Mouse (Mus musculus) splenic B cell, adult 2 months (primary cell): ENCODE results near the gene Sirt3.

Experiments
- DNase-seq: peaks from one replicate; pipeline ENCODE4 v3.0.0-alpha.2; 2011; ENCODE audit warnings: low read depth, low spot score
- H3K27me3 ChIP-seq: 2 replicates; pipeline ENCODE4 v1.6.1; 2012; ENCODE audit warnings: mild to moderate bottlenecking, low read length, moderate library complexity, mixed read lengths; ENCODE audit not compliant: control insufficient read depth, poor library complexity, insufficient read depth, severe bottlenecking
- H3K36me3 ChIP-seq: 2 replicates; pipeline ENCODE4 v1.6.1; 2012; ENCODE audit warnings: mild to moderate bottlenecking, low read length, moderate library complexity, mixed read lengths; ENCODE audit not compliant: control insufficient read depth, poor library complexity, insufficient read depth, severe bottlenecking

The Sirt3 gene

DNA sequence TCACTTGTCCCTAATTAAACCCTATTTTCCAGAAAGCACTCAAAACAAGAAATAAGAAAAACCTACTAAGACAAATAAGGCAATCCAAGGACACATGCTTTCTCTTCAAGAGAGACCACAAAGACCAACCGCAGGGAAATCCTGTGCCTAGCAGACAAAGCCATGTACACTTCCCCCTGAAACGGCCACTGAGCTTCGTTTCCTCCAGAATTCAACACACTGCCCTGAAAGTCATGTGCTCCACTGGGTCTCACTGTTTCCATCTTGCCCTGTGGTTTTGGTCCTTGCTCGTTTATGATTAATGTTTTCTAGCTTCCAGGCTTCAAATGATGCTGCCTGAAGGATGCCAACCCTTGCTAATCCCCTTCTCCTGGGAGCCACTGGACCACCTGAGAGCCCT is 7.9 kb downstream of the Sirt3 start:
- H3K27me3 ChIP-seq, result no peaks in the 10 kb centered on the region
- peak; percentile 13 for DNase-seq
- no peaks in the 10 kb centered on the region; the same call in 1 of the 2 replicates for H3K36me3 ChIP-seq

DNA sequence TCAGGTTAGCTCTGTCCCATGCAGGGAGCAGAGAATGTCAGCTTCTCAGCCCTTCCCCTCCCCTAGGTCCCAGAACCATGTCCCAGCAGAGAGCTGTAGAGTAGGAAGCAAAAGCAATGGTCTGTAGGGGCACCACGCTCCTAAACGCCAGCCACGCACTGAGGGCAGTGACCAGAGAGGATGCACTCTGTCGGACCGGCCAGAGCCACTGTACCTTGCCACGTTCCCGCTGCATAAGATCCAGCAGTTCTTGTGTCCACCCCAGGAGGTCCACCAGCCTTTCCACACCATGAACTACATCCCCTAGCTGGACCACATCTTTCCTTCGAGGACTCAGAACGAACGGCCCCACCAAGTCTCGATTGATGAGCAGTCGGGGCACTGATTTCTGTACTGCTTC is 17.3 kb downstream of the Sirt3 start:
- Histone ChIP-seq H3K27me3 (no peaks in the 10 kb centered on the region), H3K36me3 (peaks cover 11% of the 10 kb centered on the region)
- no peak for DNase-seq

DNA sequence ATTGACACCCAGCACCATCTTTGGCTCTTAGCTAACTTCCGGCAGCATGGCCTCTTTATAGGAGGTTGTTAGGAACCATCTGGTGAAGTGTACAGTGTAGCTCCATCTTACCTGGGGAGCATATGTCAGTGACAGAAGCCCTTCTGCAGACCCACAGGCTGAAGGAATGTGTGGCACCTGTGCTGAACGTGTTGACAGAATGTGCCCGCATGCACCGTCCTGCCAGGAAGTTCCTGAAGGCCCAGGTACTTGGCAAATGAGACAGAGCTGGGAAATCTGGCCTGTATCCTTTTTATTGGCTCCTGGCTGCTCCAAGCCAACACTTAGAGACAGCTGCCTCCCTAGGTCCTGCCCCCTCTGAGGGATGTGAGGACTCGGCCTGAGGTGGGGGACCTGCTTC is 21.4 kb downstream of the Sirt3 start:
- Histone ChIP-seq H3K27me3 (no peaks in the 10 kb centered on the region), H3K36me3 (peaks cover 12% of the 10 kb centered on the region)
- DNase-seq, result no peak

GRCm38 (mm10) chr7:140859997-140860396 is 22.1 kb downstream of the Sirt3 start:
- H3K36me3 ChIP-seq, result peaks cover 12% of the 10 kb centered on the region
- H3K27me3 ChIP-seq, result no peaks in the 10 kb centered on the region
- DNase-seq, result no peak

- Histone ChIP-seq H3K27me3 (no peaks in the 10 kb centered on the region), H3K36me3 (peaks cover 12% of the 10 kb centered on the region)
- DNase-seq, result no peak
These were observed 23.4 kb downstream of the Sirt3 start for GRCm38 (mm10) chr7:140858746-140859145.

DNA sequence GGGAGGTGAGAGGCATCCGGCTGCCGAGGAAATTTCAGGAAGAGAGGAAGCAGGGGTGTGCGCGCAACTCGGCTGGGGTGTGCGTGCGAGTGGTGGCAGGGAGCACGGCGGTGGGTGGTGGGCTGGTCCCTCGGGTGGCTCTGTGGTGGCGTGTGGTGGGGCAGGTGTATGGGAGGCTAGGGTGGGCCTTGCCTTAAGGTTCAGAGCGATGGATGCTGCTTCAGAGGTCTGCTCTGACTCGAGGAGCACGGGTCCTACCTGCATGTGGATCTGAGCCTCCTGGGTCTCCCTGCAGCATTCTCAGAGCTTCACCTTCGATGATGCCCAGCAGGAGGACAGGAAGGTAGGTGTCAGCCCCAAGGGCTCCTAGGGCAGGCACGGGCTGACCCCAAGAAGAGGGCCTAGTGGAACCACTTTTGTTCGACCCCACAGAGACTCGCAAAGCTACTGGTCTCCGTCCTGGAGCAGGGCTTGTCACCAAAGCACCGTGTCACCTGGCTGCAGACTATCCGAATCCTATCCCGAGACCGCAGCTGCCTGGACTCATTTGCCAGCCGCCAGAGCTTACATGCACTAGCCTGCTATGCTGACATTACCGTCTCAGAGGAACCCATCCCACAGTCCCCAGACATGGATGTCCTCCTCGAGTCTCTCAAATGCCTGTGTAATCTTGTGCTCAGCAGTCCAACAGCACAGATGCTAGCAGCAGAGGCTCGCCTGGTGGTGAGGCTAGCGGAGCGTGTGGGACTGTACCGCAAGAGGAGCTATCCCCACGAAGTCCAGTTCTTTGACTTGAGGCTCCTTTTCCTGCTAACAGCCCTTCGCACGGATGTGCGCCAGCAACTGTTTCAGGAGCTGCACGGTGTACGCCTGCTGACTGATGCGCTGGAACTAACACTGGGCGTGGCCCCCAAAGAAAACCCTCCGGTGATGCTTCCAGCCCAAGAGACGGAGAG is 24.3 kb downstream of the Sirt3 start, which contains the start of gene Bet1l:
Gene Bet1l (minus strand): TSS at position 28 of the 956 bp plus-strand sequence.
- H3K36me3 ChIP-seq, result peaks cover 9% of the 10 kb centered on the region
- peak; percentile 17 for DNase-seq
- no peaks in the 10 kb centered on the region for H3K27me3 ChIP-seq

- Histone ChIP-seq H3K36me3 (peaks cover 9% of the 10 kb centered on the region), H3K27me3 (no peaks in the 10 kb centered on the region)
- peak; percentile 79 for DNase-seq
These were observed 25.1 kb downstream of the Sirt3 start, which contains the start of gene Ric8a for GRCm38 (mm10) chr7:140856785-140857549. Gene Ric8a (plus strand): TSS chr7:140856957.

GRCm38 (mm10) chr7:140855860-140856784 is 26.0 kb downstream of the Sirt3 start, which contains the start of gene Gm45785:
Gene Gm45785 (minus strand): TSS chr7:140856331.
- peak; percentile 80 for DNase-seq
- H3K36me3 ChIP-seq, result peaks cover 7% of the 10 kb centered on the region
- no peaks in the 10 kb centered on the region for H3K27me3 ChIP-seq

- H3K27me3 ChIP-seq, result no peaks in the 10 kb centered on the region
- no peak for DNase-seq
- peaks cover 4% of the 10 kb centered on the region for H3K36me3 ChIP-seq
These were observed 26.9 kb downstream of the Sirt3 start for GRCm38 (mm10) chr7:140855181-140855580.

- Histone ChIP-seq H3K36me3 (peaks cover 1% of the 10 kb centered on the region; the same call in 1 of the 2 replicates), H3K27me3 (no peaks in the 10 kb centered on the region)
- DNase-seq, result no peak
These were observed 27.6 kb downstream of the Sirt3 start for GRCm38 (mm10) chr7:140854483-140854882.

DNA sequence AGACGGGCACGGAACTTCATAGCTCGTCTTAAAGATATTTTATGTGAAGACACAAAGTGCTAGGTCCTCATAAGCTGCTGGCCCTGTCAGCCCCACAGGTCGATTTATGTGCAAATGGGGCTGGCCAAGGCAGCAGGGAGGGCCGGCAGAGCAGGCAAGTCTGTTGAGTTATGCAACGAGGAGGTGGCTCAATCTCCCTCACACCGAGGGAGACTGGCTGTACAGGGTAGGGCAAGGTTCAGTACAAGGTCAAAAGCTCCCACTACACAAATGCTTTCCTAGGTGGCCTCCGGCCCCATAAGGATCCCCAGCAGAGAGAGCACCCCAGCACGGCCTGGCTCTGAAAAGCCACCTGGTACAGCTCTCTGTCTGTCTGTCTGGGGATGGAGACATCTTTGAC is 28.7 kb downstream of the Sirt3 start:
- Histone ChIP-seq H3K27me3 (no peaks in the 10 kb centered on the region), H3K36me3 (peaks cover 1% of the 10 kb centered on the region; the same call in 1 of the 2 replicates)
- no peak for DNase-seq

GRCm38 (mm10) chr7:140851916-140852315 is 30.2 kb downstream of the Sirt3 start:
- DNase-seq, result no peak
- Histone ChIP-seq H3K36me3 (peaks cover 1% of the 10 kb centered on the region; the same call in 1 of the 2 replicates), H3K27me3 (no peaks in the 10 kb centered on the region; the same call in 1 of the 2 replicates)

- DNase-seq, result no peak
- no peaks in the 10 kb centered on the region; the same call in 1 of the 2 replicates for H3K27me3 ChIP-seq
- 0 out of 2 replicates have a peak, but pooled peaks cover 1% of the 10 kb centered on the region for H3K36me3 ChIP-seq
These were observed 33.5 kb downstream of the Sirt3 start for GRCm38 (mm10) chr7:140848591-140848990.
